Mouse (Mus musculus): ENCODE data around the gene Nab2. TPM values are rescaled to one million over a fixed set of nuclear protein-coding genes. Genes with fewer than 3 reads are reported as not detected.

The Nab2 gene
- polyA plus RNA-seq (2012): 29.9 and 35.3 TPM in 2 replicates

DNA sequence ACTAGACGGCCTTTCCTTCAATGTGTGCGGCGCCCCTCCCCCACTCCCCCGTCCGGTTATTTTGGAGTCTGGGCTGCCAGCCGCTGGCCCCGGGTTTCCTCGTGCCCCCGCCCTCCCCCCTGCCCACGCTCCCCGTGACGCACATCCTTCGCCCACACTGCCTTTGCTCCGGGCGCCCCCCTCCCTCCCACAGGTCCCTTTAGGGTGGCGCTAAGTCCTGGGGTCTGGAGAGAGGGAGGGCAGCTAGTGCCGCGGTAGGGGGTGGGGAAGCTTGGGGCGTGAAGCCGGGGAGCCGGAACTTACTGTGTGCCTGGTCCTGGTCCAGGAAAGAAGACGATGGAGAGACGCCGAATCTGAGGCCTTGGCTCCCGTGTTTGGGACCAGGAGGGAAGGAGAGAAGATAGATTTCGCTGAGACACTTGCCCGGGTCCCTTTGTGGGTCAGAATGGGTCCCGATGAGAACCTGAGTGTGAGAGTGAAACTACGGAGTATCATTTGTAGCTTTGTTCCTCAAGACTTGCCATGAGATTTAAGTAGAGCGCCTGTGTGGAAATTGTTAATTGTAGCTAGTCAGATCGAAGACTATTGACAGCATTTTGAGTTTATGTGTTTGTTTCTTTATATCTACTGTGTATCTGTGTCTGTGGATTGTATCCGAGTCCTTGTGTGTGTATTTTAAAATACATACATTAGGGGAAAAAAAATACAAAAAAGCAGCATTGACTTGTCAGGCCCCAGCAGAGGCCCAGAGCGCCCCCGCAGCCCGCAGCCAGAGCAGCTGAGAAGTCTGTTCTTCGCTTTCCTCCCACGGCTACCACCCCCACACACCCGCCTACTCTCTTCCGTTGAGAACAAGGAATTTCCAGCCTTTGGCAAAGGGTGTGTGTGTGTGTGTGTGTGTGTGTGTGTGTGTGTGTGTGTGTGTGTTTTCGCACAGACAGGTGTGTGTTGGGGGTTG is at the start of gene Nab2:
Gene Nab2, minus strand, starts transcription at position 476 of the 958 bp plus-strand sequence.

GRCm38 (mm10) chr10:127704766-127705220 is 36.4 kb upstream of the Nab2 start, which contains the start of gene Myo1a:
Gene Myo1a, plus strand, starts transcription at chr10:127705170.

GRCm38 (mm10) chr10:127666501-127667268 is 1.7 kb downstream of the Nab2 start, which contains the start of gene Nemp1:
Gene Nemp1, plus strand, starts transcription at chr10:127666901.

GRCm38 (mm10) chr10:127642772-127643552 is 25.4 kb downstream of the Nab2 start, which contains the start of gene Stat6:
Gene Stat6, plus strand, starts transcription at chr10:127642986.

GRCm38 (mm10) chr10:127620406-127621190 is 47.8 kb downstream of the Nab2 start, which contains the start of gene Lrp1:
Gene Lrp1, minus strand, starts transcription at chr10:127621148.

Other genes starting within 250 kb of the Nab2 start
- gene Stac3, start 166.9 kb downstream of the Nab2 start, polyA plus RNA-seq (2012): 1.1 and 1.8 TPM in 2 replicates
- 0.38 TPM in 1 of 2 replicates, not detected in the other for gene Ndufa4l2, start 153.6 kb downstream of the Nab2 start, polyA plus RNA-seq (2012)
- 201 and 228 TPM in 2 replicates for gene Shmt2, start 146.1 kb downstream of the Nab2 start, polyA plus RNA-seq (2012)
- gene Nxph4, start 134.0 kb downstream of the Nab2 start, polyA plus RNA-seq (2012): 0.10 and 0.17 TPM in 2 replicates
- 19.8 and 39.8 TPM in 2 replicates for gene Lrp1, start 47.4 kb downstream of the Nab2 start, polyA plus RNA-seq (2012)
- gene Stat6, start 25.6 kb downstream of the Nab2 start, polyA plus RNA-seq (2012): 48.1 and 50.8 TPM in 2 replicates
- gene Nemp1, start 1.7 kb downstream of the Nab2 start, polyA plus RNA-seq (2012): 1.4 and 2.7 TPM in 2 replicates
- gene Myo1a, start 36.6 kb upstream of the Nab2 start, polyA plus RNA-seq (2012): 0.04 TPM in 1 of 2 replicates, not detected in the other
- 0.56 and 0.88 TPM in 2 replicates for gene Tac2, start 55.9 kb upstream of the Nab2 start, polyA plus RNA-seq (2012)
- gene Zbtb39, start 71.0 kb upstream of the Nab2 start, polyA plus RNA-seq (2012): 3.3 and 4.3 TPM in 2 replicates
- 0.01 TPM in 1 of 2 replicates, not detected in the other for gene Gpr182, start 83.2 kb upstream of the Nab2 start, polyA plus RNA-seq (2012)
- gene Rdh1, start 91.2 kb upstream of the Nab2 start, polyA plus RNA-seq (2012): 0.02 TPM in 1 of 2 replicates, not detected in the other
- not detected in 2 replicates for gene Rdh16f1, start 91.2 kb upstream of the Nab2 start, polyA plus RNA-seq (2012)
- not detected in 2 replicates for gene Rdh9, start 107.8 kb upstream of the Nab2 start, polyA plus RNA-seq (2012)
- 0.03 TPM in 1 of 2 replicates, not detected in the other for gene Rdh16, start 132.6 kb upstream of the Nab2 start, polyA plus RNA-seq (2012)
- not detected in 2 replicates for gene Rdh19, start 181.4 kb upstream of the Nab2 start, polyA plus RNA-seq (2012)
- not detected in 2 replicates for gene Rdh16f2, start 197.9 kb upstream of the Nab2 start, polyA plus RNA-seq (2012)
- gene Rdh7, start 220.2 kb upstream of the Nab2 start, polyA plus RNA-seq (2012): not detected in 2 replicates
- not detected in 2 replicates for gene Sdr9c7, start 229.9 kb upstream of the Nab2 start, polyA plus RNA-seq (2012)

Data from megakaryocyte-erythroid progenitor cell, adult 5 weeks (primary cell).